Mouse (Mus musculus) monocyte, adult 2 months (primary cell): ENCODE results near the gene Trpv5.

ENCODE experiments used
- DNase-seq, 2 experiments: peaks; one replicate each; pipeline ENCODE4 v3.0.0; 2022; ENCODE audit warnings: low spot score in 2 of 2, low read depth in 1 of 2

Gene Trpv5

DNA sequence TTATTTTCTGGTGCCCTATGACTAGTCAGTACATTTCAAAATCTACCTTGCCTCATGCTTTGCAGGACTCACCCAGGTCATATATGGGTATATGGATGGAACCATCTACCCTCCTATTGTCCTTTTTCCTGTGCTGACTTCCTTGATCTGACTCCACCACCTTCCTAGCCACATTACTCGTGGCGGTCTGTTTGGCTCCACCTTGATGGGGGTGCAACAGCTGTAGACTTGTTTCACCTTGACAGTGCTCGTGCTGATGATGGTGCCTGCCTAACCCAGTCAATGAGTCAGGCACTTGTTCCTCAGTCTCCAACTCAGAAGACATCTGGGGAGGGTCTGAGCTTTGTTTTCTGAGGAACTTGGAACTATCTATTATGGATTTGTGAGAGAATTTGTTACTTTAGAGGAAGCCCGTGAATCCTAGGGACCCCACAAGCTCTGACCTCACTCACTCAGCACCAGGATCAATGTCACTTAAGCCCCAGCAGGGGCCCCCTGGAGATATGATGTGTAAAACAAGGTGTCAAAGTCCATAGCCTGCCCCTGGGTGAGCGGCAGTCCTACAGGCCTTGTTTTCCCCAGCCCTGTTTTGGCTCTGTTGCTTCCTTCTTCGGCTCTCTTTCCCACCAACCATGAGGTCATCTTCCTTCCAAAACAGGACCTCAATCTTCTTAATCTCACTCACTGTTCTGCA is 39.2 kb downstream of the Trpv5 start:
- no peak for DNase-seq

- DNase-seq = no peak
These were observed 40.1 kb downstream of the Trpv5 start for GRCm38 (mm10) chr6:41640449-41640848.

GRCm38 (mm10) chr6:41637927-41638506 is 42.6 kb downstream of the Trpv5 start:
- no peak for DNase-seq

GRCm38 (mm10) chr6:41637393-41637792 is 43.2 kb downstream of the Trpv5 start:
- no peak for DNase-seq

GRCm38 (mm10) chr6:41636178-41636577 is 44.4 kb downstream of the Trpv5 start, which contains the start of gene Trpv6:
Gene Trpv6, minus strand, starts transcription at chr6:41636405.
- DNase-seq = no peak

GRCm38 (mm10) chr6:41635211-41635610 is 45.4 kb downstream of the Trpv5 start:
- DNase-seq = no peak

DNA sequence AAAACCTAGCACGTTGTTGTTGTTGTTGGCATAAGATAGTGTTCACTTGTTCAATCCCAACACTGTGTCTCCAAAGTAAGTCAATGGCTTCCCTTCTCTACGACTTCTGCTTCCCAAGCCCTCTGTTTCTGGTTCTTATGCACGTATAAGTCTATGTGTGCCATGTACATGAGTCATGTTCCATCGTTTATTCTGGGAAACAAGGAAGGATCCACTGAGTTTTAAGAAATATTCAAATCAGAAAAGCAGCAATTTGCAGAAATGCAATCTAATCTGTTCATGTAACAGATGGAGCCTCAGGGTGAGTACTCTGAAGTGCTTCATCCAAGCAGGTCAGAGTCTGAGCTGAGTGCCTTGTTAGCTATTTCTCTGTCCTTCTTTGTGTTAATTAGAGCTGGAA is 49.0 kb downstream of the Trpv5 start:
- DNase-seq = no peak

GRCm38 (mm10) chr6:41630791-41631190 is 49.8 kb downstream of the Trpv5 start:
- DNase-seq = no peak

DNA sequence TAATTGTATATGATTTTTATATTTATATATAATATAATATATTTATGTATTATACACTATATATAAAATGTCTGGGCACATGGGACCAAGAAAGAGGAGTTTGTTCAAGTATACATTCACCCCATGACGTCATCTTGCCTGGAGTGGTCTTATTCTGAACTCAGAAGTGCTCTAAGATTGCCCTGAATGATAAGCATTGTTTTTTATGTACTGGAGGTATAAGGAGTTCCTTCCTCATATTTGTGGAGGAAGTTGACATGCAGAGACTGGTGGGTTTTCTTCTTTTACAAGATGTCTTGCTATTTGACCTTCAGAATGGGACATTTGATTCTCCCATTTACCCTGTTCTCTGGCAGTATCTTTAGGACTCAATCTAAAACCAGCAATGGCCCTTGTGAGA is 52.4 kb downstream of the Trpv5 start:
- no peak for DNase-seq

GRCm38 (mm10) chr6:41622661-41623060 is 57.9 kb downstream of the Trpv5 start:
- no peak for DNase-seq

DNA sequence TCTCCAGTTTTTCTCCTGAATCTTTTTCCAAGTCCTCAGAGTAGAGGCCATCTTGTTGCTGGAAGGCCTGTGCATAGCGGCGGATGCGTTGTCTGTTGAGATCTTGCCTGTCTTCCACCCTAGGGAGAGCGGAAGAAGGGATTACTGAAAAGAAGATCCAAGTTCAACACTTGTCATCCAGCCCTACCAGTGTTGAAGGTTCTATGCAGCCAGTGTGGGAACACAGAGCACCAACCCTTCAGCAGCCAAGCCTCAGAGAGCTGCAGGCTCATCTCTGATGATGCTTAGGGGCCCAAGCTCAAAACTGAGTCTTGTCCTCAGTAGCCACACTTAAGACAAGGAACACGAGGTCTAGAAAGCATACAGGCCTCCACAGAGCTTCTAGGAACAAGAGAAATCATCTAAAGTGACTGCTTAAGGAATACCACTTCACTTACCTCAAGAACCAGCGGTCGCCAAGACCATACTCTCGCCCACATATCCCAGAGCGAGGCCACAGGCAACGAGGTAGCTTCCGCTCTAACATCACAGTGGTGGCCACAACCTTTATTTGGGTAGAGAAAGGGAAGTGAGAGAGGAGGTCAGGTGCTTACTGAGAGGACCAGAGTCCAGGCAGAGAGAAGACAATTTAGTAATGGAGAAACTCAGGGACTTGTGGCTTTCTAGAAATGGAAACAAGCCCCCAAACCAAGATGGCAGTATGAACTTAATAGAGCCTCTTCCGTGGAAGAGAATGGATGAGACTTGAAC is 59.2 kb downstream of the Trpv5 start:
- DNase-seq = no peak

DNA sequence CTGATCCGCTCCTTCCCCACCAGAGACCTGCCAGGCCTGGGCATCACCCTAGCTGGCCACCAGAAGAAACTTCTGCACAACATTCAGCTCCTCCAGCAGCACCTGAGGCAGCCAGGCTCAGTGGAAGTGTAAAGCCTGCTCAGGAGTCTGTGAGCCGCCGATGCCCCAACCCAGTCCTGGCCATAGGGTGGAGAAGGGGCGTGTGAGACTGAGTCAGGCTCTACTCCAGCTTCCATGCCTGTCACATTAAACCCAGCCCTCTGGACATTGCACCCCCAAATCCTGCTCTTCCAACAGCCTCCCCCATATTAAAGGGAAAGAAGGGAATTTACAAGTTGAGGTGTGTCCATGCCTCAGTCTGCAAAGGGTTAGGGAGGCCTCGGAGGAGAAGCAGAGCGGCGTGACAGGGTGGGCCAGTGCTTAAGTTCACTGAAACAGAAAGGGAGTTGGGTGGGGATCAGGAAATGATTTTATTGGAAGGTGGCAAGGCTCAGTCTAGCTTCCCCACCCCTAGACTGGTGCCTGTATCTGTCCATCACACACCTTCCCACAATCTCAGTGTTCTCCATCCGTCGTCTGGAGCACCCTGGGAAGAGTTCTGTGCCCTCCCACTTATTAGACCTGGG is 60.3 kb downstream of the Trpv5 start:
- no peak for DNase-seq

- no peak for DNase-seq
These were observed 72.9 kb downstream of the Trpv5 start for GRCm38 (mm10) chr6:41607637-41608036.

DNA sequence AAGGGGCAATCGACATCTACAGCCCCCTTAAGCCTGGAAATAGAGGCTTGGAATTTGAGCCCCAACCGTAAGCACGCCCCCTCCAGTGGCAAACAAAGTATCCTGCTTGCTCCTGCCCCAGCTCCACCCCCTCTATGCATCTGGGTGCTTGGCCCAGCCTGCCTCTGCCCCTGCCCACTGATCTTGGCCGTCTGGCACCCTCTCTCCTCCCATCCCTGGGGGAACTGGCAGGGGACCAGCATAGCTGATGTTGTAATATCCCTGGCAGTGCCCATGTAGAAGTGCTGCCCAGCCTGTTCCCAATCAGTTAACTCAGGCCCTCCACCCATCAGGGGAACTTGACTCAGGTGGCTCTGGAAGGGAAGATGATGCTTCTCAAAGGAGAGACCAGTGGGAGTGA is 74.4 kb downstream of the Trpv5 start:
- DNase-seq = no peak

DNA sequence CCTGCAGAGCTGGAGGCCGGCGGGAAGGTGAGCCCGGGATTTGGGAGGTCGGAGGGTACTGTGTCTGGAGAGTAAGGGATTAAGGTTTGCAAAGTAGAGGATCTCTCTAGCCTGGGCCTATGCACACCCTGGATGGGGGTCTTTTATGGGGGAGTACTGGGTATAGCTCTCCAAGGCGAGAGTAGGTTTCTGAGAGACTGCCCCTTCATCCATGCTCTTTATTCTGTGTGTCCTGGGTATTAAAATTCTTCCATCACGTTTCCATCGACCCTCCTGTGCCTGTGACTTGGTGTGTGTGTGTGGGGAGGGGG is 74.8 kb downstream of the Trpv5 start:
- no peak for DNase-seq

- no peak for DNase-seq
These were observed 75.3 kb downstream of the Trpv5 start, which contains the start of gene Ephb6 for GRCm38 (mm10) chr6:41605061-41605793. Gene Ephb6, plus strand, starts transcription at chr6:41605482.

GRCm38 (mm10) chr6:41604401-41605050 is 76.0 kb downstream of the Trpv5 start:
- no peak for DNase-seq
